Mouse (Mus musculus): ENCODE data around the gene Foxp3.

The Foxp3 gene

DNA sequence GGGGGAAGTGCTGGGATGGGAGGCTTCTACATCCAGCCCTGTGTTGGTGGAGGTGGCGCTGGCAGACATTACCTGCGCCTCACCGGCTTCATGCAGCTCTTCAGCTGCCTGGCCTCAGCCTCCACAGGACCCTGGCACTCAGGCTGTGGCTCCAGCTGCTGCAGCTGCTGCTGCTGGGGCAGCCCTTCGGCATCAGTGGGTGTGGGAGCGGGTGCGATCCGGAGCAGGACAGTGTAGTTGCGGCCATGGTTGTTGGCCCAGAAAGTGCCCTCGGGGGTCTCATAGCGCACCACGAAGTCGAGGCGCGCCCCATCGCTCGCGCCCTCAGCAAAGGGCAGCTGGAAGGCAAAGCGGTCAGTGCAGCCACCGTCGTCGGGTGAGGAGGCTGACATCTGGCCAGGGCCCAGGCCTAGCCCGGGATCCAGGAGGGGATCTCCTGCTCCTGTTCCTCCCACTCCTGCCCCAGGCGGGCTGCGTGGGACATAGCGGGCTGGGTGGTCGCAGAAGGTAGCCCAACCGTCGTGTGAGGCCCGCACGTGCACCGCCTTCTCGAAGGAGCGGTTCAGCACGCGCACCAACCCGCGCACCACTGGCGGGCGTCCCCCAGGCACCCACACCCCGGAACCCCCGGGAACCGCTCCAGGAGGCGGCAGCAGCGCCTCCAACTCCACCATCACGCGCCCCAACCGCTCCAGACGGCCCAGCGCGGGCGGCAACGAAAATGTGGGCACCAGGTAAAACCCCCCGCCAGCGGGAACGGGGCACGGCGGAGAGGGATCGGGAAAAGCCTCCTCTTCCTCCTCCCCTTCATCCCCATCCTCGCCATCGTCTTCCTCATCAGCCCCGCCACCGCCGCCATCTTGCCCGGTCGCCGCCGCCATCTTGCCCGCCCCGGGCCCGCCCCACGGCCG, at the start of gene Foxp3:
Gene Foxp3 (plus strand): TSS at position 469 of the 911 bp plus-strand sequence.
- DNase-seq (ENCODE audit: low spot score) = peak; percentile 7

DNA sequence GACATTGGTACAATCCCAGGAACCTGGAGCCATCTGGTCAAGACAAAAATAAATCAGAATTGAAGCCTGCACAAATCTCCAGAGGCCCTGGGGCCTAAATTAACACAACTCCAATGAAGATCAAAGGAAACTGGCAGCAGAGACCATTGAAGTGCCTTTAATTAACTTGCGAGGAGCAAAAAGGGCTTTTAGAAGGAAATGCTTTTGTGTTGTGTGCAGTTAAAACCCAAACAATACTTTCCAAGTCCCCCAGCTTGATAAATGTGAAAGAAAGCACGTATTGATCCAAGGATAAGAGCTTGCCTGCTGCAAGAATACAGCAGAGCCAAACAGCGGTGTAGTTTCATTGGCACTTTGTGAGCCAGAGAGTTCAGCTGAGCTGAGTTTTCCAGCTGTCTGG, 48.5 kb upstream of the Foxp3 start:
- DNase-seq (ENCODE audit: low spot score) = no peak

DNA sequence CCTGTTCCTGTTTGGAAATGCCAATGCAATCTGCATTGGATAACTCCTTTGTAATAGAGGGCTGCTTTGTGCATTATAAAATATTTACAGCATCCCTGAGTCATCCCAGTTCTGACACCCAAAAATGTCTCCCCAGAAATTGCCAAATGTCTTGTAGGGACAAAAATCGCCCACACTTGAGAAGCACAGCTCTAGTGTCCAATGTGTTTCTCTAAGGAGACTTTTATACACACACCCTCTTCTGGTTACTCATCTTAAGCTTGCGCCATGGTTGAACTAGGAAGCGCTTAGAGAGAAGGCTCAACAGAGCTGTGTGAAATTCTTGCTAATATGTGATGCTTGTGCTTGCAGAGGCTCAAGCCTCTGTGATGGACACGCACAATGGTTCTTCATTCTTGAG, 20.0 kb upstream of the Foxp3 start:
- no peak for DNase-seq (ENCODE audit: low spot score)

DNA sequence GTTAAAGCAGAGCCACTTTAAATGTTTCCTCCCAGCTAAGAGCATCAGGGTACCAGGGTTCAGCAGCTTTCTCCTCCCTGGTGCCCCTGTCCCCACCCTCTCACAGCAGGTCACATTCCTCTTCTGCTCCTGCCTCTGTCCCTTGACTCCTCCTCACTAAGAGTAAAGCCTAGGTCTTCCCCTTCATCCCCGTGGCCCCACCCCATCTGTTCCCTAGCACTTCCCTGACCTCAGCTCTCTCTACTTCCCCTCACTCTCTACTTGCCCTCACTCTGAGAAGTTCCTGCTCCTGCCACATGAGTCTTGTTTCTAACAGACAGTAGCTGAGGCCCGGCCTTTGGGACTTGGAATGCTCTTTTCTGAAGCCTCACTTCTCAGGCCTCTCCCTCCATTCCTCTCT, 10.4 kb upstream of the Foxp3 start:
- DNase-seq (ENCODE audit: low spot score) = no peak

DNA sequence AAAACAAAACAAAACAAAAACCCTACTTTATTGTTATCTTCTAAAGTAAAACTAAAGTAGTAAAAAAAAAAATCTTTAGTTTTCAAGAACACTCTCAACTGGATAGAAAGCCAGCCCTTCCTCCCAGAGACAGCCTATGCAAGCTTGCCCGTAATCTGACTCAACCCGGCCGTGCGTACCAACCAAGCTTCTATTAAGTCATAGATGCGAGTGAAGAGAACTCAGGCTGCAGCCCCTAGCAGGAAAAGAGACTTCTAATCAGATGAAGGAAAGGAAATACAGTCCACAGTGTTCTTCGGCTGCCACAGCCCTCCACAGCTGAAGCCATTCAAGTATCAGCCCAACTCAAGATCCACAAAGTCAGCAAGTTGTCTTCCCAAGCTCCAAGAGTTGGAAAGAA, 7.1 kb upstream of the Foxp3 start:
- no peak for DNase-seq (ENCODE audit: low spot score)

DNA sequence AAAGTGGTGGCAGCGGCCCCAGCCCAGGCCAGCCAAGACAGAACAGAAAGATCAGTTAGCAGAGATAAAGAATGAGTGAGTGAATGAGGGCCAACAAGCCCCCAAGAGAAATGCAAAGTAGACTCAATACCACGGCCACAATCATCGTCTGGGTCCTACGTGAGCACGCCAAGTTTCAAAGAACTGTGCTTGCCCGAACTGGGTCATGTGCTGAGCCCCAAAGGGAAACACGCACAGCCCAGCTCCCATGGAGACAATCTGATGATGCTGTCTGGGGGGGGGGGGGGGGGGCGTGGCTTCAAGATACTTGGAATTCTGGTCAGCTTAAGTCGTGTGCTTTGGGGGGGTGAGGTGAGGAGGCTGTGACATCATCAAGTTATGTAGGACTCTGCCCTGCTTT, 6.0 kb upstream of the Foxp3 start:
- DNase-seq (ENCODE audit: low spot score) = no peak

DNA sequence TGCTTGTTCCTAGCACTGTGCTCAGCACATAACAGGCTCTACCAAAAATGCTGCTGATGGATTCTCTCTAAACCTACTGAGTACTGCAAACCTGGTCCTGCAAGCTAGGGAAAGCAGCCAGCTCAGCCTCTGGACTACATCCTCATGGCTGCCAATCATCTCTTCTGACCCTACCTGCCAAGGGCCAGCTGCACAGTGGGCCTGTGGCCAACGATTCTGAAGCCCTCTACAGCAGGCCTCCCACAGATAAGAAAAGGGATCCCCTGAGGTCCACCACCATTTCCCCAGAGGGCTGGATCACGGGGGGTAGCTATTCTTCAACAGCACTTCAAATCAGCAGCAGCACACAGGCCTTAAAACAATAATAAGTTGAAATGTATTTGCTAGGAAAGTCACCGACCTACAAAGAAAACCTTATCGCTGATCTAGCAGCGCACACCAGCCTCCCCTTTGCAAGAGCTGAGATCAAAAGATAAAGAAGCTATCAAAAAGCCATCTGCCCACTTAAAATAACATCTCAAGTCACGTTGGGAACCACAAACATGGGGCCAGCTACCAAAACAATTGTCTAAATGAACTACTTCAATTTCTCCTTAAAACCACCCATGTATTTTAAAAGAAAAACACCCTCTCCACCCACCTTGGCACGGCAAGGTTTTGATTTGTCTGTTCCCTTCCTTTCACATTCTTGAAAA, 2.8 kb upstream of the Foxp3 start:
- DNase-seq (ENCODE audit: low spot score) = no peak

DNA sequence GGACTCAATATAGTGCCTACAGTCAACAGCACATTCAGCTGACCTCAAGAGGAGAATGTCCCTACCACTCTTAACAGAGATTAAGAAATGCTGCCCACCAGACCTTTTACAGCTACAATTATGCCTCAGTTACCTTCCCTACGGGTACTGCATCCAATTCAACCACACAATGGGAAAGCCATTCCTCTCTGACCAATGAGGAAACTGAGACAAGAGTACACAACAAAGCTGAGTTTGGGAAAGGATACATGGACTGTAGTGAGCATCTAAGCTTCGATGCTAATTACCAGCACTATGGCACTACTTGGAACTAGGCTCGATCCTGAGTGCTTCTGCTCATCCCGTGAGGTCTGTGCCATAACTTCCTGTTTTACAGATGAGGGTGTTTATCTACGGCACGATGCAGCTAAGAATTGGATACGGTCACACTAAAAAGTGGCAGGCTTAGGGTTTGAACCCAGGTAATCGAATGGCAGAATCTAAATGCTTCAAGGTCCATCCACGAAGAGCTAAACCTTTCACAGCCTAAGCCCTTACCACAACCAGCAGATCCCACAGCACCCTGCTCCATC, 1.8 kb upstream of the Foxp3 start:
- DNase-seq (ENCODE audit: low spot score) = no peak

DNA sequence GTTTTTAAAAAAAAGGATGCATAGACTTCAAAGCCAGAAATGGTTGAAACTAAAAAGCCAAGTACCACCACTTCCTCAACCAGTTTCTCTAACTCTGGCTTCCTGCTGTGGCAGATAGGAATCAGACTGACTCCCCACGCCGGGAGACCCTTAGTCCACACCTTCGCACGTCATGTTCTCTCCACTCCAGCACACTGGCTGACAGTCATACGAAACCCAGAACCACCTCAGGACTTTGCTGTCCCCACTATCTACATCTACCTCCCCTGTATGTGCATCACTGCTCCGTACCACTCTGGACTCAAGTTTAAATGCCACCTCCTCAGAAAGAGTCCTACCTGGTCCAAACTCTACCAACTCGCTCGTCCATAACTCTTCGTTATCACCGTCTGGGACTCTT, 978 bp upstream of the Foxp3 start:
- DNase-seq (ENCODE audit: low spot score) = no peak

DNA sequence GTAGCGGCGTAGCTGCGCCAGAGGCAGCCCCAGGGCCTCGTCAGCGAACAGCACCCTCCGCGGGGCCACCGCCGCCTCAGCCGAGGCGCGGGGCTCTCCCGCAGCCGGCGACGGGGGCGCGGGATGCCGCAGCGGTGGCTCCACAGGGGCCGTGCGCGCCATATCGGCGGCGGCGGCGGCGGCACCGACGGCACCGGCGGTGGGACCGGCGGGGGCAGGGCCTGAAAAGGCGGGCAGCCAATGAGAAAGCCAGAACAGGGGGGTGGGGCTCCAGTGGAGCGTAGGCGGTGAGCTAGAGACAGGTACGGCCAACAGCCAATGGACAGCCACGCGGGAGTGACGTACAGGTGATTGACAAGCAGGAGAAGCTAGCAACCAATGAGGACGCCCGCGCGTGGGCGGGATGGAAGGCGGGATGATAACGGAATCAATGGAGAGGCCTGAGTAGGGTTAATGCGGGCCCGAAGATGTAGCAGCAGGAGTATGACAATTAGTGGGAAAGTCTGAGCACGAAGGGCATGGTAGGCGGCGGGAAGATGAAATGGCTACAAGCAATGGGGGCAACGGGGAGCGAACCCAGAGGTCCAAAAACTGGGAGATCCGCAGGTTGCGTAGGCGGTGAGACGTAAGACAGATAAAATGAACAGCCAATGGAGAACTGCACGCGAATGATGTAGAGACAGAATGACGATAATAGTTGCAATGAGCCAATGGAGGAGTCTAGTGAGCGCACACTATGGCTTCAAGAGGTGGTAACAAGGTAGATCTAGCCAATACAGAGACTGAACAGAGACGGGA, 842 bp downstream of the Foxp3 start, which contains the start of gene Ppp1r3f:
Gene Ppp1r3f (minus strand): TSS at position 197 of the 798 bp plus-strand sequence.
- peak; percentile 76 for DNase-seq (ENCODE audit: low spot score)

DNA sequence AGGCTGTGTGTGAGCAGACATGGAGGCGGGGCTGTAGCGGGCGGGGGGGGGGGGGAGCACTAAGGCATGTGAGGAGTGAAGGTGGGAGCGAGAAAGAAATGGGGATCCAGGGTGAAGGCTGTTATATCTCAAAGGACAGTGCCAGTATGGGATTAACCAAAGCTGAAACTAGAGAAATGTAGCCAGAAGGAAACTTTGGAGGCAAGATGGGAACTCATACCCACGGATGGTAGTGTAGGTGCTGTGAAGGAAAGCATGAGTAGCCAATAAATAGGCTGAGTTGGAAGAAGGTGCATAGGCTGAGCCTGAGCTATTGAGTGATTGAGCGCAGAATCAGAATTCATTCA, 1.4 kb downstream of the Foxp3 start:
- DNase-seq (ENCODE audit: low spot score) = no peak

DNA sequence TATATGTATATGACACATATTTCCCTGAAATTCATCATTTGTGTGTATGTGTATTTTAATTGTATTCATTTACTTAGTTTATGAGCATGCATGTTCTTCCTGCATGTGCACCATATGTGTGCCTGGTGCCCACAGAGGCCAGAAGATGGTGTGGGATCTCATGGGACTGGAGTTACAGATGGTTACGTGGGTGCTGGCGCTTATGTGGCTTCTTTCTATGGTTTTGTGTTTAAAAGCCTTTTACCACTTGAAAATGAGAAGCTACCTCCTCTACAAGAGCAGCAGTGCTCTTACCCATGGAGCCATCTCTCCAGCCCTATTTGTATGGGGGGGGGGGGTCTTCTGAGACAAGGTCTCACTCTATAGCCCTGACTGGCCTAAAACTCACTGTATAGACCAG, 7.7 kb downstream of the Foxp3 start:
- DNase-seq (ENCODE audit: low spot score) = no peak

DNA sequence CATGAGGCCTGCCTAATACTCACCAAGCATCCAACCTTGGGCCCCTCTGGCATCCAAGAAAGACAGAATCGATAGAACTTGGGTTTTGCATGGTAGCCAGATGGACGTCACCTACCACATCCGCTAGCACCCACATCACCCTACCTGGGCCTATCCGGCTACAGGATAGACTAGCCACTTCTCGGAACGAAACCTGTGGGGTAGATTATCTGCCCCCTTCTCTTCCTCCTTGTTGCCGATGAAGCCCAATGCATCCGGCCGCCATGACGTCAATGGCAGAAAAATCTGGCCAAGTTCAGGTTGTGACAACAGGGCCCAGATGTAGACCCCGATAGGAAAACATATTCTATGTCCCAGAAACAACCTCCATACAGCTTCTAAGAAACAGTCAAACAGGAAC, 10.4 kb downstream of the Foxp3 start:
- DNase-seq (ENCODE audit: low spot score) = no peak

DNA sequence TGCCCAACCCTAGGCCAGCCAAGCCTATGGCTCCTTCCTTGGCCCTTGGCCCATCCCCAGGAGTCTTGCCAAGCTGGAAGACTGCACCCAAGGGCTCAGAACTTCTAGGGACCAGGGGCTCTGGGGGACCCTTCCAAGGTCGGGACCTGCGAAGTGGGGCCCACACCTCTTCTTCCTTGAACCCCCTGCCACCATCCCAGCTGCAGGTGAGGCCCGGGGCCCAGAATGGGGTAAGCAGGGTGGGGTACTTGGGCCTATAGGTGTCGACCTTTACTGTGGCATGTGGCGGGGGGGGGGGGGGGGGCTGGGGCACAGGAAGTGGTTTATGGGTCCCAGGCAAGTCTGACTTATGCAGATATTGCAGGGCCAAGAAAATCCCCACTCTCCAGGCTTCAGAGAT, 12.9 kb downstream of the Foxp3 start:
- no peak for DNase-seq (ENCODE audit: low spot score)

DNA sequence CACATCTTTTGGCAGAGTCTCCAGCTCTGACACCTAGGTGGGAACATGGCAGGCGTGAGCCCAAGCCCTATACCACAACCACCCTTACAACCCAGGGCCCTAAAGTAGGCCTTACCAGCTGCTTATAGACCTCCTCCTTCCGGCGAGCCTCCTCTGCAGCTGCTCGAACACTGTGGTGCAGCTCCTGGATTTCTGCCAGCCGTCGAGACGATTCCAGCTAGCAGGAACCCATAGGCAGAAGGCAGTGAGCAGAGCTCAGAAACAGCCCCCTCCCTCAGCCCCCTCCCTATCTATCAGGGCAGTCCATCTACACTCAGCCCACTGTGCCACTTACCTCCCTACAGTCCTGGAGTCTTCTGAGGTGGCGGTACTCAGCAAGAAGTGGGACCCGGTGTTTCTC, 21.9 kb downstream of the Foxp3 start:
- DNase-seq (ENCODE audit: low spot score) = no peak

DNA sequence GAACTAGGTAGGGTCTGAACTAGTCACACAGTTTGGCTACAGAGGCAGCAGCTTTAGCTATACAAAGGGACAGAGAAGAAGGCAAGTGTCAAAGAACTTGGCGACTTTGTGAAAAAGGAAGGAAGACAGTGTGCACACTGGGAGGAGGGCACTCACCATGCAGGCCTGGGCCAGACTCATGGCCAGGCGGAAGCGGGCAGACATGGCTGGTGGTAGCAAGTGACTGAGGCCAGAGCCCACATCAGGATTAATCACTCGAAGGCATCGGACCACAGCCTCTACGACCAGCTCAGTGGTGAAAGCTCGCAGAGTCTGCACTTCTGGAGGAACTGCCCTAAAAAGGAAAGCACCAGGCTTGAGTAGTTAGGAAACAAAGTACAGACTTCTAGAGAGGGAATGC, 30.6 kb downstream of the Foxp3 start:
- DNase-seq (ENCODE audit: low spot score) = no peak

DNA sequence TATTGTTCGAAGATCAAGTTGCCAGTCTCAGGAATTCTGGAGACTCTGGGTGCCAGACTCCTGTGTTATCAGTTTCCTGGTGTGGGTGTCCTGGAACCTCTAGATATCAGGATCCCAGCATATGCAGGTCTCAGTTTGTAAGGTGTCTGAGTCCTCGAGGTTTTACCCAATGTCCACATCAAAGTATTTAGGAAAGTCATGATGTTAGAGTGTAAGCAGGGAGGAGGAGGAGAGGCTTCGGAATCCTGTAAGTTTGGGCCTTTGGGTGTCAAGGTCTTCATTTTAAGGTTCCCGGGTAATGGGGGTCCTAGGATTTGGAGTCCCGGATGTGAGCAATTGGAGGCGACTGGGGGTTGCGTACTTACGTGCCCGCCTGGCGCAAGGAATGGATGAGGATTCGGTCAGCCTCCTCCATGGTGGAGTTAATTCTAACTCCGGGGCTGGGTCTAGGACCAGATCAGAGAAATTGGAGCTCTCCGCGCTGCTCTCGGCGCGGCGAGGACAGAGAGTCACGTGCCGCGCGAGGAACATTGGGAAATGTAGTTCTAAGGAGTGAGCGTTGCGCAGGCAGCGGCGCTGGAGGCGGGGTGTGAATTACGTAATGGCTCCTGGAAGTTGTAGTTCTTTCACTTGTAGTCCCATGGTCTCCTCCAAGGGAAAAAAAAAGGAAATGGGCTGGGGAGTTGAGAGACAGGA, 31.6 kb downstream of the Foxp3 start, which contains the start of gene Ccdc22:
Gene Ccdc22 (minus strand): TSS at position 639 of the 696 bp plus-strand sequence.
- DNase-seq (ENCODE audit: low spot score) = peak; percentile 52

DNA sequence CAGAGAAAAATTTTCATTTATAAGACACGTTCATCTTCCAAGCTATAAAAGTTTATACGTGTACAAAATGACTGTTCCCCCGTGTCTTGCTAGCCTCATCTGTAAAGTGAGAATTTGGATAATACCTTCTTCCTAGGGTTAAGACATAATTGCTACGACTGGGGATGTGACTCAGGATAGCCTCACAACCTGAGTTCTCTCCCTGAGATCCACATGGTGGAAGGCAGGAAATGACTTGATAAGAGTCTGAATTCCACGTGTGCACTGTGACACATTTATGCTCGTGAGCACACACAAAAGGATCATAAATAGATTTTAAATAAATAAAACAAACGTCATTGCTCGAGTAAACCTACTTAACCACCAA, 32.1 kb downstream of the Foxp3 start:
- DNase-seq (ENCODE audit: low spot score) = no peak

DNA sequence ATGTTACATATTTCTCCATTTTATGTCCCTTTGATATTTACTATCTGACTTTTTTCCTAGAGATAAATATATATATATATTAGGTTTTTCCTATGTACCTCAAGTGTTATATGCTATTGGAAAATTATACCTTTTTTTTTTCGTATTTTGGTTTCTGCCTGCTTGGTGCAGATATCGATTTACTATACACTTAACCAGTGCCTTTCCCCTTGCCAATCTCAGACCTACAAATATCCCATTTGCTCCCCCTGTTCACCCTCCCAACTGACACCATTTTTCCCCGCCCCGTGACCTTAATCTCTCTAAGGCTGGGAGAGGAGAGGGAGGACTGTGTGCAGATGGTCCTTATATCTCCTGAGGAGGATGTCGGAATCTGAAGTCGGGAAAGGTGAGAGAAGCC, 33.3 kb downstream of the Foxp3 start, which contains the start of gene Cacna1f:
Gene Cacna1f (plus strand): TSS at position 301 of the 400 bp plus-strand sequence.
- DNase-seq (ENCODE audit: low spot score) = no peak

DNA sequence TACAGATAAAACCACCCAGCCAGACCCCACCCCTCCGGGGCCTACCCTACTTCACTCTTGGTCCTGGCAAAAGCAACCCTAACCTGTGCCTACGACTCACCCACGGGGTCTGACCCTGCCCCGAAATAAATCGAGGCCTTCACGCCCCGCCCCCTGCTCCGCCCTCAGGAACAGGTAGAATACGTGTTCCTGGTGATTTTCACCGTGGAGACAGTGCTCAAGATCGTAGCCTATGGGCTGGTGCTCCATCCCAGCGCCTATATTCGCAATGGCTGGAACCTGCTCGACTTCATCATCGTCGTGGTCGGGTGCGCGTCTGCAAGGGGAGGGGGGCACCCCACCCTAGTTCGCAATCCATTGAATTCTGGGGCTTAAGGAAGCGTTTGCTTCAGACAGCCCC, 36.6 kb downstream of the Foxp3 start:
- no peak for DNase-seq (ENCODE audit: low spot score)

DNA sequence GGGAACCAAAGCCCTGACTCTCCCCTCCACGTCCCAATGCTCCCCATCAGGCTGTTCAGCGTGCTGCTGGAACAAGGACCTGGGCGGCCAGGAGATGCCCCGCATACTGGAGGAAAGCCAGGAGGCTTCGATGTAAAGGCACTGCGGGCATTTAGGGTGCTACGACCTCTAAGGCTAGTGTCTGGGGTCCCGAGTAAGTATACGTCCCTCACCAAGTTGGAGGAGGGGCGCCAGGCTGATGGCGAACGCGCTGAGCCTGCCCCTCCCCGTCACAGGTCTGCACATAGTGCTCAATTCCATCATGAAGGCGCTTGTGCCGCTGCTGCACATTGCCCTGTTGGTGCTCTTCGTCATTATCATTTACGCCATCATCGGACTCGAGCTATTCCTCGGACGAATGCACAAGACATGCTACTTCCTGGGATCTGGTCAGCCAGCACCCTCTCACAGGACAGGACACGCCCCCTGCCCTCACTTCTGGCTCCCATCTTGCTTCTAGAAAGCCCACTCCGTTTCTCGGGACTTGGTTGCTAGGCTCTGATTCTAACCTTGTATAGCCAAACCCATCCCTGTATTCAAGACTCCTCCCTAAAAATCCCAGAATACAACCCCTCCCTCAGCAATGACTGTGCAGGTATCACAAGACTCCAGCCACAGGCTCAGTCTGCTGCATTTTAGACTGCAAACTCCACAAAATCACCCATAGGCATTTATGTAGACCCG, 37.3 kb downstream of the Foxp3 start:
- DNase-seq (ENCODE audit: low spot score) = no peak

All from ovary, postnatal 14 days (tissue).